ENCODE assay signal across 21 mouse cellular contexts in the genomic region with DNA sequence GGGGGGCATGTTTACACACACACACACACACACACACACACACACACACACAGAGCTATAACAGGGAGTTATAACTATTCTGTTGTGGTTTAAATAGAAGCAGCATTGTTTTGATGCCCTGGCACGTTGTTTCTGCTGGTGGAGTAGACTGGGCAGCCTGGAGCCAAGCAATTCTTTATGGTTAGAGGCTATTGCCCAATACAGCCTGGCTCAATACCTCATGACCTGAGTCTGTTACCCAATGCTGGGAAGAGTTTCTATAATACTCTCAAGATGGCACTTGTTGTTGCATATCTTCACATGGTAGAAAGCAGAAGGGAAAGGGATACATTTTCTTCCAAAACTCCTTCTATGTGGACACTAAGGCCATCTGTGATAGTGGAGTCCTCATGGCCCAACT.
DNase-seq lines count a peak whose midpoint lies in the region.
"Had no signal": no experiment of that assay in that cellular context is flagged by ENCODE, and none has a peak within 500 bp of the region (broad histone marks: within the 10 kb centered on the region; RNA-seq: fewer than 3 reads in every experiment).

No protein-coding gene starts in this region.

- H3K4me3 ChIP-seq in macrophage (ENCODE audit: inconsistent target): no peak overlapping the region
- H3K4me3 ChIP-seq: embryonic facial prominence, embryonic 13.5 days; forebrain, embryonic 13.5 days; heart, embryonic 10.5 days; hindbrain, embryonic 12.5 days had no signal

- H3K79me2 ChIP-seq in macrophage (ENCODE audit: inconsistent target): no peaks in the 10 kb centered on the region

- H3K36me3 ChIP-seq in macrophage (ENCODE audit: inconsistent target): no peaks in the 10 kb centered on the region
- H3K36me3 ChIP-seq: embryonic facial prominence, embryonic 13.5 days; G1E; heart, embryonic 10.5 days; hindbrain, embryonic 12.5 days had no signal

- WGBS in macrophage (ENCODE audit: missing documents): 40% methylated on average over 1 of the region's 1 CpGs

- DNase-seq in lung, postnatal 36 days: peak; percentile 33
- no peak for DNase-seq in lung, postnatal 25 days (ENCODE audit: low spot score)
- DNase-seq in adipocyte (ENCODE audit: low spot score): peak; percentile 48
- no peak for DNase-seq in adrenal gland, postnatal 14 days
- DNase-seq in urinary bladder, adult 2 months (ENCODE audit: low spot score): no peak
- no peak for DNase-seq in urinary bladder, postnatal 36 days (ENCODE audit: low spot score in 2 of 2)
- DNase-seq: adrenal gland, adult 2 months; adrenal gland, postnatal 36 days; cerebellum, adult 11-12 months; cerebellum, adult 9-10 months; cerebellum, postnatal 25 days; forebrain, postnatal 0 days; gastrocnemius, postnatal 14 days; heart, postnatal 10 days; heart, postnatal 4 days had no signal

- H3K27ac ChIP-seq in macrophage: peak overlapping the region; percentile 46
- H3K27ac ChIP-seq: embryonic facial prominence, embryonic 13.5 days; forebrain, embryonic 13.5 days; heart, embryonic 10.5 days; hindbrain, embryonic 12.5 days had no signal

Comparison
In these comparisons a context has a peak if more than half of its experiments do, and no peak if none do; other contexts are left out.
1. DNase-seq: peak in lung, postnatal 36 days (single experiment) and adipocyte (single experiment); none in lung, postnatal 25 days (single experiment), adrenal gland, postnatal 14 days (single experiment), urinary bladder, adult 2 months (single experiment) and urinary bladder, postnatal 36 days (0 of 2).